Mouse (Mus musculus) kidney, postnatal 0 days (tissue): ENCODE results near the gene Evx1. TPM values are rescaled to one million over a fixed set of nuclear protein-coding genes. Genes with fewer than 3 reads are reported as not detected.
"Not testable (repeated sequence)": the region's sequence is repeated elsewhere in the genome, so short reads cannot be mapped to it uniquely, and the experiment has no call there.

Experiments used
- ATAC-seq: fragments of 200-750 bp; cut with Nextera tagmentation; replicated peaks from 2 replicates; pipeline ENCODE4 v1.8.0; 2017; ENCODE audit warnings: low read depth, moderate number of reproducible peaks, moderate TSS enrichment, moderate library complexity; ENCODE audit not compliant: low FRiP score
- DNase-seq: peaks from one replicate; pipeline ENCODE4 v3.0.0-alpha.2; 2016; ENCODE audit warnings: low spot score
- H3K27ac ChIP-seq: fragments of 300-500 bp; sonication (generic); 2 replicates; pipeline ENCODE4 v1.5.1; 2014; ENCODE audit warnings: mild to moderate bottlenecking
- H3K27me3 ChIP-seq: fragments of 300-500 bp; sonication (generic); 2 replicates; pipeline ENCODE4 v1.6.1; 2014; ENCODE audit warnings: low read length, mixed read lengths; ENCODE audit not compliant: insufficient read depth
- H3K36me3 ChIP-seq: fragments of 300-500 bp; sonication (generic); 2 replicates; pipeline ENCODE4 v1.6.1; 2014; ENCODE audit warnings: low read length, mixed read lengths; ENCODE audit not compliant: insufficient read depth
- H3K4me1 ChIP-seq: fragments of 300-500 bp; sonication (generic); replicated peaks from 2 replicates; pipeline ENCODE4 v1.6.1; 2014; ENCODE audit warnings: antibody characterized with exemption, low read length, mixed read lengths; ENCODE audit not compliant: insufficient read depth
- H3K4me2 ChIP-seq: fragments of 300-500 bp; sonication (generic); 2 replicates; pipeline ENCODE4 v1.6.1; 2014; ENCODE audit warnings: mild to moderate bottlenecking, low read length, moderate library complexity, mixed read lengths
- H3K4me3 ChIP-seq: fragments of 300-500 bp; sonication (generic); replicated peaks from 2 replicates; pipeline ENCODE4 v1.5.1; 2014; ENCODE audit warnings: low read depth, low read length
- H3K9ac ChIP-seq: fragments of 300-500 bp; sonication (generic); 2 replicates; pipeline ENCODE4 v1.6.1; 2014; ENCODE audit warnings: low read depth, low read length
- H3K9me3 ChIP-seq: fragments of 300-500 bp; sonication (generic); replicated peaks from 2 replicates; pipeline ENCODE4 v1.6.1; 2016; ENCODE audit warnings: low read length, inconsistent platforms, mixed read lengths
- CTCF ChIP-seq: IDR thresholded peaks from 2 replicates; pipeline ENCODE4 v1.5.1; 2016; ENCODE audit warnings: antibody characterized with exemption, low read depth, mild to moderate bottlenecking, moderate library complexity
- WGBS: fragments of 180-500 bp; shearing (Covaris S2); extraction: QIAGEN DNeasy Blood & Tissue Kit; methylation state at CpG from one replicate; pipeline ENCODE4 v1.1.7; 2014; 5-methylcytosine and 5-hydroxymethylcytosine counted together
- polyA plus RNA-seq: library from polyadenylated mRNA; unstranded; fragments of >200 nt; fragmentation: Nextera tagmentation; extraction: Ambion mirVana; gene quantifications from 2 replicates; pipeline ENCODE4 v1.2.1, GENCODE M21; 2015

Gene Evx1
- polyA plus RNA-seq, 1 experiment from 2014 or later: not detected

DNA sequence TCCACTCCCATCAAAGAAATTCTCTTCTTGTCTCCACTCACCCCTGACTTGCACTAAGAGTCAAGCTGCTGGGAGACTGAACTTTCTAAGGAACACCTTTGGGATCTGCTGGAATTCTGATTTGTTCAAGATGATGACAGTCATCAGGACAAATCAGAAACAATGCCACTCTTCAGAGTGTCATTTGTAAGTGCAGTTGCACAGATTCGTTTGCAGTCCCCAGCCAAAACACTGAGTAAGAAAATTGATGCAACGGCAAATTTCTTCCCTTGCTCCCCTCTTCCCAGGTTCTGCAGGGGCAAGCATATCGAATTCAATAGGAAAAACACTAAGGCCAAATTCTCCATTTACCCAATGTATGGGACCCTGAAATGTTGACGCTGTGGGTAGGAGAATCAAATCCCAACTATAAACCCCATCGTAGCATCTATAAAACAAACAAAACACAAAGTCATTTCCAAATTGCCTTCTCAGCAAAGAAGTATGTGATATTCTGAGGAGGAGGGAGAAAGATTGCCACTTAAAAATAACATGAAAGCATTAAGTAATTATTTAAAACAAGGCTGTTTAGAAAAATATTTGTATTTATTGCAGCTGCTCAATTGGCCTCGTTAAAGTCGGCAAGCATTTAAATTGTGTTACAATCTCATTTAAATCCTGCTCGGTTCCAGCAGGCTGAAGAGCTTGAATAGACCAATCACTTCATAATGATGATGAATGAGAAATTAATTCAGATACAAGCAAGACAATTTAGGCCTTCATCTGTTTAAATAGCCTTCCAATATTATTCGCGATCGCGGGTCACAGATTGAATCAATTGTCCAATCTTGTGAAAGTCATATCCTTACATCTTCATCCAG, 7.9 kb downstream of the Evx1 start:
- peaks cover 75% of the 10 kb centered on the region for H3K27me3 ChIP-seq
- ATAC-seq: no peak
- no peak overlapping the region for H3K4me2 ChIP-seq
- WGBS: 7% methylated on average over 12 of the region's 12 CpGs
- no peak overlapping the region for H3K9ac ChIP-seq
- no peak overlapping the region for H3K27ac ChIP-seq
- DNase-seq: no peak
- TF ChIP-seq CTCF: no peak
- H3K36me3 ChIP-seq: no peaks in the 10 kb centered on the region
- H3K4me1 ChIP-seq: peaks cover 8% of the 10 kb centered on the region
- no peaks in the 10 kb centered on the region for H3K9me3 ChIP-seq
- no peak overlapping the region for H3K4me3 ChIP-seq

DNA sequence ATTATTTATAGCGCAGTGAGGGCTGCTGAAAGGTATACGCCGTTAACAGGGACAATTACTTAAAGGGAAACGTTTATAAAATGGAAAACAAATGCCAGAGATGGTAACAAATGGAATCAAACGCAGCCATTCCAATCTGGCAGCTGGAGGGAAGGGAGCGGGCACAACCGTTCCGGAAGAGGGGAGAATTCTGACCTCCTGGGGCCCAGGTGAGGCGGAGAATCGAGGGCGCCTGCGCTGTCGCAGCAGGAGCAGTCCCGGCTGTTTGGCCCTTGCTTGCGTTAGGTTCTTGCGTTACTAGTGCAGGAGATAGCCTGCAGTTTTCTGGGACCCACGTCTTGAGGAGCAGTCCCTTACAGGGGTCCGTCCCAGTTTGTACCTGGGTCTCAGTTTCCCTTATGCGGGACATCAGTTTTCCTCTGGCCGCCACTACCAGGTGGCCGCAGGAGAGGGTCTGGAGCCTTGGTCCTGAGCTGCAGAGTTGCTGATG, 8.6 kb downstream of the Evx1 start:
- ATAC-seq: no peak
- H3K27me3 ChIP-seq: peaks cover 68% of the 10 kb centered on the region
- peaks cover under 1% of the 10 kb centered on the region for H3K4me1 ChIP-seq
- no peak overlapping the region for H3K9ac ChIP-seq
- no peak overlapping the region for H3K4me2 ChIP-seq
- no peak overlapping the region for H3K27ac ChIP-seq
- no peak overlapping the region for H3K4me3 ChIP-seq
- no peaks in the 10 kb centered on the region for H3K9me3 ChIP-seq
- no peak for TF ChIP-seq CTCF
- no peak for DNase-seq
- H3K36me3 ChIP-seq: no peaks in the 10 kb centered on the region
- 4% methylated on average over 21 of the region's 21 CpGs for whole genome bisulfite sequencing

DNA sequence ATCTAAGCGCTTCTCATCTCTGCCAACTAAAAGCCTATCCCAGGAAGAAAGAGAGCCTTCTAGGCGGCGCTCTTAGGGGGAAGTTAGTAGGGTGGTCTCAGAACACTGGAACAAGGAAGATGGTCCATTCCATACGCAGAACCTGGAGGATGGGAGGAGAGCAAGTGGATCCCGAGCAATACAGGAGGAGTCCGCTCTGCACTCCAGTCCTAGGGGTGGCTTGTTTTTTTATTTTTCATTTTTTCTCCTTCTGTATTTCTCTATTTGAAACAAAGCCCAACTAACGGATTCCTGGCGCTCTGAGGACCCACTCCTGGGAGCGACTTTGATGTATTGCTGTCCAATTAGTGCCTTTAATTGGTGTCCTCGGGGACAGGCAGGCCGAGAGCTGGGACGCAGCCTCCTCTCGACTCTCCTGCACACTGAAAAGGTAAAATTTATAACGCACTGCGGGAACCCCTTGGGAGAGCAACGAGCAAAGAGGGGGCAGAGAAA, 9.5 kb downstream of the Evx1 start:
- Histone ChIP-seq H3K27ac (no peak overlapping the region), H3K9me3 (no peaks in the 10 kb centered on the region), H3K4me3 (no peak overlapping the region), H3K4me2 (no peak overlapping the region), H3K27me3 (peaks cover 59% of the 10 kb centered on the region), H3K4me1 (no peaks in the 10 kb centered on the region), H3K36me3 (no peaks in the 10 kb centered on the region), H3K9ac (no peak overlapping the region)
- no peak for TF ChIP-seq CTCF
- 3% methylated on average over 16 of the region's 16 CpGs for WGBS
- DNase-seq (no peak), ATAC-seq (no peak)

DNA sequence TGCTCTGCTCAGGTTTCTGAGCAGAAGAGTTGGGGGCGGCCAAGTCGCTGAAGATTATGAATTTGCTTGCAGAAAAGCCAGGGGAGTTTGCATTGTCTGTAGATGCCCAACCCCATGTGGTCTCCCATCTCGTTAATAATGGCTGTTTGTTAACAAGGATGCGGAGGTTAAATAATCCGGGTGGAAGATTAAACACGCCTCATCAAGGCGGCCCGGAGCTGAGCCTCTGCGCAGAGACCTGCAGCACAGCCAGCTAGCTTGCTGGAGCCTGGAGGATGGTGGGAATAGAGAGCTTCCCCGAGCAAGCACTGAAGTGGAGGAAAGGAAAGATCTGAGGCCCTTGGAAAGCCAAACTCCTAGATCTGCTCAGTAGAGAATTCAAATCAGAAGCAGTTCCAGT, 10.0 kb downstream of the Evx1 start:
- DNase-seq: no peak
- TF ChIP-seq CTCF: no peak
- WGBS: 7% methylated on average over 10 of the region's 10 CpGs
- H3K27ac ChIP-seq: no peak overlapping the region
- ATAC-seq: no peak
- no peak overlapping the region for H3K4me3 ChIP-seq
- H3K4me1 ChIP-seq: no peaks in the 10 kb centered on the region
- H3K9ac ChIP-seq: no peak overlapping the region
- no peaks in the 10 kb centered on the region for H3K36me3 ChIP-seq
- no peak overlapping the region for H3K4me2 ChIP-seq
- H3K27me3 ChIP-seq: peaks cover 54% of the 10 kb centered on the region
- no peaks in the 10 kb centered on the region for H3K9me3 ChIP-seq

DNA sequence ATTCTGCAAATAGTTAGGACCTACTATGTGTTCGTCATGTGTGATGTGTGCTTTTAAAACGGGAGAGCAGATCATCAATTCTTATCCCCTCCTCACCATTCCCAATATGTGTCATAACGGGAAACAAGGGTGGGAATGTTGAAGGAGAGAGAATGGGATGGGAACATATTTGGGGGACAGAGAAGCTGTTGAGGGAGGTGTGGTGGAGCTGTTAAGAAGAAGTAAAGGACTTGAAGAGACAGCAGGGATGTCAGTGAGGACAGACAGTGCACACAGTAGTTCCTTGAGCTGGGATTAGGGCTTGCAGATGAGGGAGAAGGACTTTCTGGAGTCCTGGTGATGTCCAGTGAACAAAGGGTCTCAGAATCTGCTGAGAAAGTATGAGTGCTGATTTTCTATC, 10.8 kb downstream of the Evx1 start:
- WGBS: 78% methylated on average over 3 of the region's 3 CpGs
- Histone ChIP-seq H3K9ac (no peak overlapping the region), H3K4me1 (no peaks in the 10 kb centered on the region), H3K27me3 (peaks cover 47% of the 10 kb centered on the region), H3K36me3 (no peaks in the 10 kb centered on the region), H3K27ac (no peak overlapping the region), H3K4me3 (no peak overlapping the region), H3K4me2 (no peak overlapping the region), H3K9me3 (no peaks in the 10 kb centered on the region)
- TF ChIP-seq CTCF: no peak
- ATAC-seq: no peak
- DNase-seq: no peak

GRCm38 (mm10) chr6:52346816-52347215, 33.5 kb downstream of the Evx1 start:
- WGBS: 96% methylated on average over 15 of the region's 16 CpGs
- H3K9ac ChIP-seq, H3K27me3 ChIP-seq, ATAC-seq, H3K4me3 ChIP-seq, H3K36me3 ChIP-seq, H3K4me1 ChIP-seq, H3K27ac ChIP-seq, DNase-seq, H3K9me3 ChIP-seq, H3K4me2 ChIP-seq: not testable (repeated sequence)
